Mouse (Mus musculus) heart, embryonic 11.5 days (tissue): ENCODE results near the gene Gjb4. TPM values are rescaled to one million over a fixed set of nuclear protein-coding genes. Genes with fewer than 3 reads are reported as not detected.

ENCODE experiments used
- ATAC-seq: fragments of 200-750 bp; cut with Nextera tagmentation; replicated peaks from 2 replicates; pipeline ENCODE4 v1.8.0; 2017; ENCODE audit warnings: moderate library complexity; ENCODE audit not compliant: insufficient number of reproducible peaks, low FRiP score, low TSS enrichment
- H3K27ac ChIP-seq: fragments of 300-500 bp; sonication (generic); 2 replicates; pipeline ENCODE4 v1.5.1; 2014; ENCODE audit warnings: mild to moderate bottlenecking, low read depth, low read length
- H3K27me3 ChIP-seq: fragments of 300-500 bp; sonication (generic); 2 replicates; pipeline ENCODE4 v1.6.1; 2014; ENCODE audit warnings: mild to moderate bottlenecking, low read length, mixed read lengths; ENCODE audit not compliant: control insufficient read depth, insufficient read depth
- H3K36me3 ChIP-seq: fragments of 300-500 bp; sonication (generic); 2 replicates; pipeline ENCODE4 v1.6.1; 2014; ENCODE audit warnings: mild to moderate bottlenecking, low read length, moderate library complexity, mixed read lengths; ENCODE audit not compliant: control insufficient read depth, insufficient read depth
- H3K4me1 ChIP-seq: fragments of 300-500 bp; sonication (generic); 2 replicates; pipeline ENCODE4 v1.6.1; 2014; ENCODE audit warnings: low read length; ENCODE audit not compliant: control insufficient read depth, insufficient read depth
- H3K4me2 ChIP-seq: fragments of 300-500 bp; sonication (generic); 2 replicates; pipeline ENCODE4 v1.6.1; 2014; ENCODE audit warnings: mild to moderate bottlenecking, moderate library complexity
- H3K4me3 ChIP-seq: fragments of 300-500 bp; sonication (generic); 2 replicates; pipeline ENCODE4 v1.5.1; 2014; ENCODE audit warnings: low read depth, low read length
- H3K9ac ChIP-seq: fragments of 300-500 bp; sonication (generic); 2 replicates; pipeline ENCODE4 v1.6.1; 2014; ENCODE audit warnings: mild to moderate bottlenecking, low read depth, low read length, moderate library complexity
- H3K9me3 ChIP-seq: fragments of 300-500 bp; sonication (generic); replicated peaks from 2 replicates; pipeline ENCODE4 v1.6.1; 2016; ENCODE audit warnings: low read length; ENCODE audit not compliant: control insufficient read depth
- WGBS: fragments of 180-500 bp; shearing (Covaris S2); extraction: QIAGEN DNeasy Blood & Tissue Kit; methylation state at CpG from one replicate; pipeline ENCODE4 v1.1.7; 2014; ENCODE audit not compliant: insufficient replicate concordance; 5-methylcytosine and 5-hydroxymethylcytosine counted together
- polyA plus RNA-seq: library from polyadenylated mRNA; unstranded; fragments of >200 nt; fragmentation: Nextera tagmentation; extraction: Ambion mirVana; gene quantifications from 2 replicates; pipeline ENCODE4 v1.2.1, GENCODE M21; 2014

Gene Gjb4
- polyA plus RNA-seq, 1 experiment from 2014 or later, result not detected

GRCm38 (mm10) chr4:127334870-127335504 is 18.9 kb downstream of the Gjb4 start:
- WGBS, result 33% methylated on average over 5 of the region's 5 CpGs
- Histone ChIP-seq H3K36me3 (no peaks in the 10 kb centered on the region), H3K27ac (no peak overlapping the region), H3K9me3 (no peaks in the 10 kb centered on the region), H3K4me2 (no peak overlapping the region), H3K4me1 (peaks cover 11% of the 10 kb centered on the region), H3K27me3 (peaks cover 29% of the 10 kb centered on the region), H3K4me3 (no peak overlapping the region), H3K9ac (no peak overlapping the region)
- no peak for ATAC-seq

GRCm38 (mm10) chr4:127331171-127331570 is 22.7 kb downstream of the Gjb4 start:
- H3K4me3 ChIP-seq, result no peak overlapping the region
- H3K27ac ChIP-seq, result no peak overlapping the region
- H3K4me1 ChIP-seq, result peaks cover 14% of the 10 kb centered on the region
- no peak overlapping the region for H3K4me2 ChIP-seq
- WGBS, result 22% methylated on average over 13 of the region's 13 CpGs
- no peak for ATAC-seq
- H3K36me3 ChIP-seq, result no peaks in the 10 kb centered on the region
- H3K9me3 ChIP-seq, result no peaks in the 10 kb centered on the region
- peaks cover 54% of the 10 kb centered on the region for H3K27me3 ChIP-seq
- no peak overlapping the region for H3K9ac ChIP-seq

DNA sequence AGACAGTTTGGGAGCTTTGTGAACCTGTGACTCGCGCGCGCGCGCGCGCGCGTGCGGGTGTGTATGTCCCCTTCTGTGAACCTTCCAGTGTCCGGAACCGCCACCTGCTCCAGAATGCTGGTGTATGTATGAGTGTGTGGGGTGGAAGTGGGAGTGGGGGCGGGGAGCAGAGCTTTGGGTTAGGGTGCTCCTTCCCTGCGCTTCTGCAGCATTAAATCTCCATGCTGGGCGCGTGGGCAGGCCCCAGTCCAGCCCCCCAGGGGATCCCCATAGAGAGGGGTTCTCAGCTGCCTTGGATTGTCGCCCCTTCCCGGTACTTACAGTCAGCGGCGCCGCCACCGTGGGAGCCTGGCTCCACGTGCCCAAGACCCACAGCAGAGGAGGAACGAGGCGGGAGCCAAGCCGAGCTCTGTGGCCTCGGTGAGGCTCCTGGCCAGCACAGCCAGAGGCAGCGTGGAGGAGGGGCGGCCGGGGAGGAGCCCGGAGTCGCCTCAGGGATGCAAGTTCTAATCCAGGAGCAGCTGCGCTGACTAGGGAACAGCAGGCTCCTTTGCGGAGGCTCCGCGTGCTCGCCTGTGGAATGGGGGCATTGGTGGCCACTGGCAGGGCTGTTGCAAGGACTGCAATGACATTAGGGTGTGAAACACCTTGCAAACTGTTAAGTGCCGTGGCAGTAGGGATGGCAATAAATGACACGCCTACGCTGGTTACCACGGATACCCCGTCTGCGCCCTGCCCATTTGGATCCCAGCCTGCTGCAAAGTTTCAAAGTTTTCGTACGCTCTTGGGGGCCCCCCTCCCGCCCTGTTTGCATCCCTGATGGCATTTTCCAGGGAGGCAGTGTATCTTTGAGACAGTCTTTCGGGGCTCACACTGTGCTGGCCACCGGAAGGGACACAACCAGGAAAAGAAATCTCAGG is 23.4 kb downstream of the Gjb4 start, which contains the start of gene Gjb3:
Gene Gjb3 (minus strand): TSS at position 664 of the 920 bp plus-strand sequence.
- Histone ChIP-seq H3K4me1 (peaks cover 14% of the 10 kb centered on the region), H3K4me3 (peak within 1 kb of the TSS; percentile 31; the same call in 1 of the 2 replicates), H3K27ac (no peak within 1 kb of the TSS), H3K4me2 (peak within 1 kb of the TSS; percentile 56), H3K27me3 (peaks cover 61% of the 10 kb centered on the region), H3K36me3 (no peaks in the 10 kb centered on the region), H3K9ac (no peak within 1 kb of the TSS), H3K9me3 (no peaks in the 10 kb centered on the region)
- 2% methylated on average over 49 of the region's 49 CpGs for WGBS
- no peak for ATAC-seq

- Histone ChIP-seq H3K27ac (no peak overlapping the region), H3K27me3 (peaks cover 67% of the 10 kb centered on the region), H3K36me3 (no peaks in the 10 kb centered on the region), H3K9ac (no peak overlapping the region), H3K4me1 (peaks cover 14% of the 10 kb centered on the region), H3K4me3 (peak overlapping the region; percentile 31; the same call in 1 of the 2 replicates), H3K9me3 (no peaks in the 10 kb centered on the region), H3K4me2 (peak overlapping the region; percentile 56)
- WGBS, result under 1% methylated on average over 13 of the region's 13 CpGs
- no peak for ATAC-seq
Observed at GRCm38 (mm10) chr4:127329751-127330150, 24.1 kb downstream of the Gjb4 start.

DNA sequence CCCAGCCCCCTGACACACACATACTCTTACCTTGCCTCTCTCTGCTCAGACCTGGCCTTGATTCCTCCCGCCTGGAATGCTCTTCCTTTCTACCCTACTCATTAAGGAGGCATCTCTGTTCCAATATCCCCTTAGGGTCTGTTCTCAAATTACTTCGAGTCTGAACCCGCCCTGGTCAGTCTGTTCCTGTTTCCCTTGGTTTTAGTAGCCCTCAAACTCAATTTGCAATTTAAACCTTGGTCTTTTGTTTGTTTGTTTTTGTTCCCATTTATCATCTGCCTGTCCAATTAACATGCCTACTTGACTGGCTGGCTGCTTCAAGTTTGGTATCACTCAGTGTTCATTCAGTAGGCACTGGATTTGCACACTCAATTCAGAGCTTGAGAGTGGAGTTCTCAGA is 24.8 kb downstream of the Gjb4 start:
- 6% methylated on average over 3 of the region's 3 CpGs for WGBS
- Histone ChIP-seq H3K27me3 (peaks cover 67% of the 10 kb centered on the region), H3K9ac (no peak overlapping the region)

GRCm38 (mm10) chr4:127328378-127328777 is 25.5 kb downstream of the Gjb4 start:
- H3K27me3 ChIP-seq, result peaks cover 67% of the 10 kb centered on the region
- no peak for ATAC-seq
- WGBS, result 50% methylated on average over 7 of the region's 7 CpGs
- no peaks in the 10 kb centered on the region for H3K36me3 ChIP-seq
- H3K4me2 ChIP-seq, result no peak overlapping the region
- peaks cover 14% of the 10 kb centered on the region for H3K4me1 ChIP-seq
- no peak overlapping the region for H3K9ac ChIP-seq
- no peaks in the 10 kb centered on the region for H3K9me3 ChIP-seq
- H3K27ac ChIP-seq, result no peak overlapping the region
- H3K4me3 ChIP-seq, result no peak overlapping the region

More for the DNA sequence above, 24.8 kb downstream of the Gjb4 start:
- no peaks in the 10 kb centered on the region for H3K36me3 ChIP-seq
- H3K4me1 ChIP-seq, result peaks cover 14% of the 10 kb centered on the region
- H3K9me3 ChIP-seq, result no peaks in the 10 kb centered on the region
- H3K4me2 ChIP-seq, result no peak overlapping the region
- ATAC-seq, result no peak
- H3K4me3 ChIP-seq, result no peak overlapping the region
- no peak overlapping the region for H3K27ac ChIP-seq

- ATAC-seq, result no peak
- Histone ChIP-seq H3K4me3 (no peak overlapping the region), H3K36me3 (no peaks in the 10 kb centered on the region), H3K9me3 (no peaks in the 10 kb centered on the region), H3K4me1 (peaks cover 14% of the 10 kb centered on the region), H3K9ac (no peak overlapping the region), H3K27me3 (peaks cover 64% of the 10 kb centered on the region), H3K27ac (no peak overlapping the region), H3K4me2 (no peak overlapping the region)
- WGBS, result 72% methylated on average over 6 of the region's 6 CpGs
Observed at GRCm38 (mm10) chr4:127327749-127328148, 26.1 kb downstream of the Gjb4 start.

DNA sequence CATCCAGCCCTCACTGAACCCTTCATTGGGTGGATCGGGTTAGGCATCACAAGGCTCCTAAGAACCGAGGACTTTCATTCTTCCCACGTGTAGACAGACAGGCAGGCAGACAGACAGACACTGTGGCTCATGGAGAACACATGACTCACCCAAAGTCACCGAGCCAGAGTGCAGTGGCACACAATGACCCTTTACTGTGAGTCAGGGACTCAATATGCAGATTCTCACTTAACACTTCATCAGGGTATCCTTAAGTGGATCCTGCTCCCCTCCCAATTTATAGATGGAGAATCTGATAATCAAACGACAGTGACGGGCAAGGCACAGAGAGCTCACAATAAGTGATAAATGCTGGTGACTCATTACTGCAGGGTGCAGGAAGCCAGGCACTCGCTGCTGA is 26.6 kb downstream of the Gjb4 start:
- ATAC-seq, result no peak
- no peak overlapping the region for H3K27ac ChIP-seq
- no peak overlapping the region for H3K9ac ChIP-seq
- H3K9me3 ChIP-seq, result no peaks in the 10 kb centered on the region
- no peaks in the 10 kb centered on the region for H3K36me3 ChIP-seq
- H3K27me3 ChIP-seq, result peaks cover 60% of the 10 kb centered on the region
- no peak overlapping the region for H3K4me3 ChIP-seq
- no peak overlapping the region for H3K4me2 ChIP-seq
- WGBS, result 25% methylated on average over 7 of the region's 7 CpGs
- peaks cover 14% of the 10 kb centered on the region for H3K4me1 ChIP-seq
